Mouse (Mus musculus) liver, embryonic 11.5 days (tissue): ENCODE measurements around the gene Btbd35f28. TPM values are rescaled to one million over a fixed set of nuclear protein-coding genes. Genes with fewer than 3 reads are reported as not detected.
"Not testable (repeated sequence)": the region's sequence is repeated elsewhere in the genome, so short reads cannot be mapped to it uniquely, and the experiment has no call there.

Experiments
- ATAC-seq: fragments of 200-750 bp; cut with Nextera tagmentation; replicated peaks from 2 replicates; pipeline ENCODE4 v1.8.0; 2017; ENCODE audit warnings: moderate number of reproducible peaks, mild to moderate bottlenecking, moderate TSS enrichment, moderate library complexity; ENCODE audit not compliant: low FRiP score
- DNase-seq: peaks from one replicate; pipeline ENCODE4 v3.0.0-alpha.2; 2017; ENCODE audit warnings: low spot score
- H3K27ac ChIP-seq: fragments of 300-500 bp; sonication (generic); 2 replicates; pipeline ENCODE4 v1.5.1; 2014; ENCODE audit warnings: mild to moderate bottlenecking, low read depth, low read length, control low read depth
- H3K27me3 ChIP-seq: fragments of 300-500 bp; sonication (generic); replicated peaks from 2 replicates; pipeline ENCODE4 v1.6.1; 2014; ENCODE audit warnings: low read length, mixed read lengths; ENCODE audit not compliant: control insufficient read depth, insufficient read depth
- H3K36me3 ChIP-seq: fragments of 300-500 bp; sonication (generic); 2 replicates; pipeline ENCODE4 v1.6.1; 2014; ENCODE audit warnings: mild to moderate bottlenecking, low read length, moderate library complexity, mixed read lengths; ENCODE audit not compliant: control insufficient read depth, insufficient read depth
- H3K4me1 ChIP-seq: fragments of 300-500 bp; sonication (generic); replicated peaks from 2 replicates; pipeline ENCODE4 v1.6.1; 2014; ENCODE audit warnings: low read length, mixed read lengths; ENCODE audit not compliant: control insufficient read depth, insufficient read depth
- H3K4me2 ChIP-seq: fragments of 300-500 bp; sonication (generic); 2 replicates; pipeline ENCODE4 v1.6.1; 2014; ENCODE audit warnings: mild to moderate bottlenecking, control low read depth, moderate library complexity
- H3K4me3 ChIP-seq: fragments of 300-500 bp; sonication (generic); 2 replicates; pipeline ENCODE4 v1.5.1; 2014; ENCODE audit warnings: low read depth, low read length, control low read depth
- H3K9ac ChIP-seq: fragments of 300-500 bp; sonication (generic); 2 replicates; pipeline ENCODE4 v1.6.1; 2014; ENCODE audit warnings: low read depth, low read length, control low read depth
- H3K9me3 ChIP-seq: fragments of 300-500 bp; sonication (generic); 2 replicates; pipeline ENCODE4 v1.6.1; 2016; ENCODE audit warnings: low read length, inconsistent platforms, mixed read lengths; ENCODE audit not compliant: control insufficient read depth
- WGBS: fragments of 180-500 bp; shearing (Covaris S2); extraction: QIAGEN DNeasy Blood & Tissue Kit; methylation state at CpG from one replicate; pipeline ENCODE4 v1.1.7; 2014; 5-methylcytosine and 5-hydroxymethylcytosine counted together
- polyA plus RNA-seq: library from polyadenylated mRNA; unstranded; fragments of >200 nt; fragmentation: Nextera tagmentation; extraction: Ambion mirVana; gene quantifications from 2 replicates; pipeline ENCODE4 v1.2.1, GENCODE M21; 2014

The Btbd35f28 gene
- polyA plus RNA-seq: not detected in 2 replicates

GRCm38 (mm10) chrX:4196276-4196675, at the start of gene Btbd35f28:
TSS of gene Btbd35f28 (plus strand) at chrX:4196576.
- not testable (repeated sequence) for H3K36me3 ChIP-seq, DNase-seq, H3K4me2 ChIP-seq, H3K27ac ChIP-seq, ATAC-seq, H3K4me1 ChIP-seq, H3K9me3 ChIP-seq, H3K27me3 ChIP-seq, H3K4me3 ChIP-seq, H3K9ac ChIP-seq
- no CpG with 5 or more reads among the region's 2 CpGs for WGBS

Other genes starting within 250 kb of the Btbd35f28 start
- not detected in 2 replicates for gene Btbd35f16, start 239.6 kb upstream of the Btbd35f28 start, polyA plus RNA-seq
- gene Btbd35f3, start 158.9 kb upstream of the Btbd35f28 start, polyA plus RNA-seq: not detected in 2 replicates
- gene Btbd35f20, start 94.7 kb downstream of the Btbd35f28 start, polyA plus RNA-seq: not detected in 2 replicates
- gene Btbd35f17, start 174.1 kb downstream of the Btbd35f28 start, polyA plus RNA-seq: not detected in 2 replicates